Mouse (Mus musculus) spleen, adult 10 weeks (tissue): ENCODE measurements around the gene Olfr1239. TPM values are rescaled to one million over a fixed set of nuclear protein-coding genes. Genes with fewer than 3 reads are reported as not detected.

Source experiments
- polyA plus RNA-seq: library from polyadenylated mRNA; stranded (reverse); fragments of 350-450 nt; fragmentation: Illumina TruSeq; extraction: RNeasy Lipid Tissue Mini Kit (QIAGEN cat#74804); gene quantifications from one replicate; pipeline ENCODE4 v1.2.3, GENCODE M21; 2015; ENCODE audit warnings: low replicate concordance; ENCODE audit not compliant: insufficient read depth

Gene Olfr1239
- not detected for polyA plus RNA-seq

DNA sequence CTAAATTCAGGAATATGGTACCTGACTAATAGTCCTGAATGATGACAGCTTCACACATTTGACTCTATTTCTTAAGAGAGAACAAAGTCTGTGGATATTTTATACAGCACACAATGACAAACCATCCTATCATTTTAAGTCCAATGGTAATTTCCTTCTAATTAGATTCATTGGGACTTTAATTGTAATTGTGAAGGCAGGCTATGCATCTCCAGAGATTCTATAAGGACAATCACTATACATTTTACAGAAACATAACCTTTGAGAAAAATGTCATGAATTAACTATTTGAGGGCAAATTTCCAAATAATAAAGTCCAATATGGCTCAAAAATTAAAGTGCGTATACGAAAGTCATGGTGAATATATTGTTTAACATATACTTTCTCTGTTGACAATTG, at the start of gene Olfr1239:
Gene Olfr1239, minus strand, starts transcription at position 101 of the 400 bp plus-strand sequence.

DNA sequence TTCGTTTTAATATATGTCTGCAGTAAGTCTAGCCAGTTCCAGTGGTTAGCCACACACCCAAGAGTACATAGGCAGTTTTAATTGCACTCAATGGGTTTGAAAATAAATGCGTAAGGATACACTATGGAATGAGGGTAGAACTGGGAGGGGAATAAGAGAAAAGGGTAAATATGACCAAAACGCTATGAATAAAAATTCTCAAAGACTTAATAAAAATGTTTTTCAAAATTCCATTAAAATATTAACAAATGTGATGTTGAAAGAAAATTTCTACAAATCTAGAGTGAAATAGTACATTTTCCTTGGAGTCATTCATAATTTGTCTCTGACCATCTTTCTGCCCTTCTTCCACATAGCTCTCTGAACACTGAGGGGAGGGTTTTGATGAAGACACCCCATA, 22.7 kb upstream of the Olfr1239 start, which contains the start of gene Olfr1240:
Gene Olfr1240, minus strand, starts transcription at position 101 of the 400 bp plus-strand sequence.

DNA sequence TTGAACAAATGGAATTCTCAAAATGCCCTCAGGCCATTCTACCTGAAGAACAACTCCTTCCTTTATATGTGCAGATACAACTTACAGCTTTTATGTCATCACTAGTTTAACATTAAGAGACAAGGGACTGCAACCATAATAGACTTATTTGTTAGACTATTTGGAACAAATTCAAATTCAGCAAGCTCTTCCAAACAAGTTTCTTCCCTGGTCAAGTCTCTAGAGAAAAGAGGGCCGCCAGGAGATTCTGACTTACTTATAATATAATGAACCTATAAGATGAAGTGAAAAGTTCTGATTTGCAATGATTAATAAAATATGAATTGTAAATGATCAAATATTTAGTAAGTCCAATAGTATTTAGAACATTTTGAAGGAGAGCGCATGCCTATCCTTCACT, 10.6 kb downstream of the Olfr1239 start, which contains the start of gene Olfr1238:
Gene Olfr1238, minus strand, starts transcription at position 101 of the 400 bp plus-strand sequence.

Other genes with a start within 250 kb of the Olfr1239 start
- not detected for gene Olfr1225, start 245.7 kb downstream of the Olfr1239 start, polyA plus RNA-seq
- gene Olfr1226, start 220.4 kb downstream of the Olfr1239 start, polyA plus RNA-seq: not detected
- gene Olfr1228, start 166.3 kb downstream of the Olfr1239 start, polyA plus RNA-seq: not detected
- gene Olfr1229, start 132.4 kb downstream of the Olfr1239 start, polyA plus RNA-seq: not detected
- not detected for gene Olfr1230, start 123.1 kb downstream of the Olfr1239 start, polyA plus RNA-seq
- gene Olfr1231, start 113.3 kb downstream of the Olfr1239 start, polyA plus RNA-seq: not detected
- gene Olfr1232, start 90.7 kb downstream of the Olfr1239 start, polyA plus RNA-seq: not detected
- gene Olfr1233, start 78.0 kb downstream of the Olfr1239 start, polyA plus RNA-seq: not detected
- not detected for gene Olfr1234, start 55.5 kb downstream of the Olfr1239 start, polyA plus RNA-seq
- gene Olfr1238, start 10.7 kb downstream of the Olfr1239 start, polyA plus RNA-seq: not detected
- not detected for gene Olfr1240, start 22.6 kb upstream of the Olfr1239 start, polyA plus RNA-seq
- not detected for gene Olfr1241, start 66.7 kb upstream of the Olfr1239 start, polyA plus RNA-seq
- not detected for gene Olfr1242, start 77.9 kb upstream of the Olfr1239 start, polyA plus RNA-seq
- not detected for gene Olfr1243, start 111.1 kb upstream of the Olfr1239 start, polyA plus RNA-seq
- not detected for gene Olfr1245, start 158.0 kb upstream of the Olfr1239 start, polyA plus RNA-seq
- gene Olfr1246, start 172.8 kb upstream of the Olfr1239 start, polyA plus RNA-seq: not detected
- gene Olfr1247, start 193.7 kb upstream of the Olfr1239 start, polyA plus RNA-seq: not detected
- gene Olfr1248, start 197.8 kb upstream of the Olfr1239 start, polyA plus RNA-seq: not detected
- not detected for gene Olfr1249, start 214.6 kb upstream of the Olfr1239 start, polyA plus RNA-seq
- gene Olfr1250, start 241.1 kb upstream of the Olfr1239 start, polyA plus RNA-seq: not detected